Mouse (Mus musculus): ENCODE data around the gene Smchd1.
"Not testable (repeated sequence)": the region's sequence is repeated elsewhere in the genome, so short reads cannot be mapped to it uniquely, and the experiment has no call there.

Gene Smchd1

GRCm38 (mm10) chr17:71474762-71475704 is at the start of gene Smchd1:
Gene Smchd1, minus strand, starts transcription at chr17:71475343.
- DNase-seq (ENCODE audit: low spot score in 2 of 2) = peak; percentile 92 to 97

GRCm38 (mm10) chr17:71510297-71510696 is 35.2 kb upstream of the Smchd1 start:
- no peak for DNase-seq (ENCODE audit: low spot score in 2 of 2)

- DNase-seq (ENCODE audit: low spot score in 2 of 2) = no peak
Measured at GRCm38 (mm10) chr17:71506832-71507231, 31.7 kb upstream of the Smchd1 start.

DNA sequence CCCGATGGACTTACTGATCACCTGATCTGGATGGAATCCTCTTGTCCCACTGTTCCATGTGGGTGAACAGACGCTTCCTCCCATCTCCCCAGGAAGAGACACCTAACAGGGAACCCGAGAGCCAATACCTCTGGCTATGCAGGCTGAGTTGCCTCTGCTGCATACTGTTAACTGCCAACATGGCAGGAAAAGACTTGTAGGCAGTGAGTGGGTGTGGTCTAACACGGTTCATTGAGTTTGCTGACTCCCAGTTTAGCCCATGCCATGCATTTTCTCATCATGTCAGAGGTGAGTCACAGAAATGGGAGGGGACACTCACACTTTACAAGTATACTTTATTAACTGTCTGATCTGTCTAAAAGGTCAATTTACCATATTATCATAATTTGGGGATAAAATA is 20.6 kb upstream of the Smchd1 start:
- DNase-seq (ENCODE audit: low spot score in 2 of 2) = no peak

DNA sequence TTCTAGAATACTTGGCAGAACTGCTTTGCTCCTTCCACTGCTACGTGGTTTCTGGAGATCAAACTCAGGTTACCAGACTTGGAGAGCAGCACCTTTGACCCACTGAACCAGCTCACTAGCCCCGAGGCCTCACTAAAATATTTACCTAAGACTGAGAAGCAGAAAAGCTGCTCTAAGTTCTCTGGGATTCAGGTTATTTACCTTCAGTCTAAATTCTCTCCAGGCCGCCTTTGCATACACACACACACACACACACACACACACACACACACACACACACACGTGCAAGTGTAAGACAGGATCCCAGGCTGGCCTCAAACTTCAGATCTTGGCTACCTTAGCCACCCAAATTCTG is 16.2 kb upstream of the Smchd1 start:
- DNase-seq (ENCODE audit: low spot score in 2 of 2) = no peak

DNA sequence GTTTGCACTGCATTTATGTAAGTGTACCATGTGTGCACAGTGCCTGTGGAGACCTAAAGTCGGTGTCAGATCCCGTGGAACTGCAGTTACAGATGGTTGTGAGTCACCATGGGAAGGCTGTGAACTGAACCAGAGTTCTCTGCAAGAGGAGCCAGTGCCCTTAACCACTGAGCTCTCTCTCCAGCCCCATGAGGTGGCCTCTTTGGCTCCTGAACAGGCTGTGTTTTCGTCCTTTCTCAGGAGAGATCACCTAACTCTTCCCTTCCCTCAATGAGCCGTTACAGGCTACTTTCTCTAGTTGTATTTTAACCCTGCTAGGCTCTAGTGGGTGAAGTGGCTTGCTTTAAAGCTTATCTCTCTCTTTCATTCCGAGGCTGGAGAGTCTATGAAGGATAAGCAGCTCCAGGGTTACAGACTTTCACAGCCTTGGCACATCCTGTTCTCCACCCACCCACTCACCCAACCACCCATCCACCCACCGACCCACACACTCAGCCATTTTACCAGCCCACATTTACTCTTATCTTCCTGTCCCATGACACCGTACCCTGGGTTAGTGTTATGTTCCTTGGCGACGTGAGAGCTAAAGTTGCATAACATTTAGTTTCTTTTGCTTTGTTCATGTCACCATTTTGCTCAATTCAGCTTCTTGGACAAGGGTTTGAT is 15.7 kb upstream of the Smchd1 start:
- DNase-seq (ENCODE audit: low spot score in 2 of 2) = no peak

DNA sequence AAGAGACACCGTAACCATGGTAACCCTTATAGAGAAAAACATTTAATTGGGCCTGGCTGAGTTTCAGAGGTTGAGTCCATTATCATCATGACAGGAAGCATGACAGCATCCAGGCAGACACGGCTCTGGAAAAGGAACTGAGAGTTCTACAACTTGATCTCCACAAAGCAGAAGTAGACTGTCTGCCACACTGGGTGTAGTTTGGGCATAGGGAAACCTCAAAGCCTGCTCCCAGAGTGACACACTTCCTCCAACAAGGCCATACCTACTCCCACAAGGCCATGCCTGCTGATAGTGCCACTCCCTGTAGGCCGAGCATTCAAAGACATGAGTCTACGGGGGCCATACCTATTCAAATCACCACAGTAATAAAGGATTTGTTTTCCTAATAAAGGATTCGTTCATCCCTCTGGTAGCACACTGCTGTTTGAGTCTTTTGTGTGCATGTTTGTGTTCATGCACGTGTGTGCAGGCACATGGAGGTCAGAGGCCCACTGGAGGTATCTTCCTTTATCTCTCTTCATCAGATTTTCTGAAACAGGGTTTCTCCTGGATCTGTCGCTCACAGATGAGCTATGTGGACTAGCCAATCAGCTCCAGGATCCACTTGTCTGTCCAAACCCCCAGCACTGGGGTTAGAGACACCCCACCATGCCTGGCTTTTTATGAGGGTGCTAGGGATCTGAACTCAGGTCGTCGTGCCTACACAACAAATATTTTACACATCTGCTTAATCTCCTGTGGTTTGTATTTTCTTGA is 14.7 kb upstream of the Smchd1 start:
- DNase-seq (ENCODE audit: low spot score in 2 of 2) = no peak

GRCm38 (mm10) chr17:71486231-71486851 is 11.2 kb upstream of the Smchd1 start:
- peak in 1 of 2 experiments; percentile 37 for DNase-seq (ENCODE audit: low spot score in 2 of 2)

- DNase-seq (ENCODE audit: low spot score in 2 of 2) = peak; percentile 36 to 70
Measured at GRCm38 (mm10) chr17:71485791-71486230, 10.7 kb upstream of the Smchd1 start.

DNA sequence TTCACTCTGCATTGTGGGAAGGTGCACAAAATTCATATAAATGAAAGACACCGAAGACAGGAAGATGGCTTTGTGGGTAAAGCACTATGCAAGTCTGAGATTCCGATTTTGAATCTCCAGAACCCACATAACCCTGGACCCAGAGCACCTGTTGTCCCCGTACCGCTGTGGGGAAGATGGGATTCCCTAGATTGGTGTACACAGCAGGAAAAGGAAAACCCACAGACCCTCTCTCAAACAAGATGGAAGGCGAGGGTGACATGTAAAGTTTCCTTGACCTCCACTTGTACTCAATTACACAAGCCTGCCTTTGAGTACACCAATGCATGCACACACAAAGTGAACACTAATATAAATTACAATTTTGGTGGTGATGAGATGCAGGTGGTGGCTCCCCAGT is 9.6 kb upstream of the Smchd1 start:
- DNase-seq (ENCODE audit: low spot score in 2 of 2) = no peak

DNA sequence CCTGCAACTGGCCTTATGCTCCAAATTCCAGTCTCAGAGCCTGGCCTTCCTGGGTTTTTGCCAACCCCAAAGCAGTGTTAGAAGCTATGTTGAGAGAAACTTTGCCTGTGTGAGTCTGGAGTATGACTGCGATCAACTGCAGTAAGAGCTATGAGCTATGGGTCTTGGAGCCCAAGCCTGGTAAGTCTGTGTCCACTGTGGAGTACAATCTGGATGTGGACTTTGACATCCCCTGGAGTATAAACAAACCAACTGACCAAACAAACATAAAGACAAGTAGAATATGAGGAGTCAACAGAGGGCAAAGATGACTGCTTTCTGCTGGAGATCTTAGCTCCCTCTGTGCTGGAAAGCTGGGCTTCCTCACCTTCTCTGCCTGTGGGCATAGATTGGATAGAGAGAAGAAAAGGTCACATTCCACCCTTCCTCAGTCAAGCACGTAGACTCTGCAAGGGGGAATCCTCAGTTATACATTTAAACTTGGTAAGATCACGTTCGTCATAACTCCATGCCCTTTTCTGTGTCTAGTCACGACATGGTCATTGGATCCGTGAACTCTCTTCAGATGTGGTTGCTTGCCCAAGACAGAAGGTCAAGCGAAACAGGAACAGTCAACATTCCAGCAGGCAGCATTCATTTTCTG is 8.4 kb upstream of the Smchd1 start:
- DNase-seq (ENCODE audit: low spot score in 2 of 2) = no peak

DNA sequence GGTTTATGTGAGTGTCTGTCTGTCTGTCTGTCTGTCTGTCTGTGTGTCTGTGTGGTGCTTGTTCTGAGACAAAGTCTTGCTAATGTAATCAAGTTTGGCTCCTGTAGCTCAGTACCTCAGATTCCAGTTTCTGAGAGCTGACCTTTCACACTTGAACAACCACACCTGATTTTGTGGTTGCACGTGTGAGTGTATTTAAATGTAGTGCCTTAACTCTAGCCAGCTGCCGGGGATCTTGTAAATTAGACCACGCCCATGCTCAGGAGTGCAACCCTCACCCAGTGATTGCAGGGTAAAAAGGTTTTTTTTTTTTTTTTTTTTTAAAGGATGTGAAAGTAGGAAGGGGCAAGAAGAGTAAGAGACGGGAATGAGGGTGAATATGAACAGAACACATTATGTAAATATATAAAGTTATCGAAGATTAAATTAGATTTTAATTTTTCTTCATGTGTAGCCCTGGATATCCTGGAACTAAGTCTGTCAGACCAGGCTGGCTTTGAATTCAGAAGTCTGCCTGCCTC is 4.3 kb upstream of the Smchd1 start:
- peak in 1 of 2 experiments; percentile 53 for DNase-seq (ENCODE audit: low spot score in 2 of 2)

DNA sequence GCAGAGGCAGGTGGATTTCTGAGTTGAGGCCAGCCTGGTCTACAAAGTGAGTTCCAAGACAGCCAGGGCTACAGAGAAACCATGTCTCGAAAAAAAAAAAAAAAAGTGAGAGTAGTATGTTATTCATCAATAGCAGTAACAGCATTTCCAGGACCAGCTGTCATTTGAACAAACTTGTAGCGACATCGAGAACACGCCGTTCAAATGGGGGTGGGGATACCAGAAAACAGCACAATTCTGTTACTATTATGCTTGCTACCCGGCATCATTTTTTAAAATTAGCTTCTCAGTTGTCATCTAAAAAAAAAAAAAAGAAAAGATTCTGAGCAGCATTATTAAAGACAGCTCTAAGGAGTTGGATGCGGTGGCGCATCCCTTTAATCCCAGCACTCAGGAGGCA is 2.3 kb upstream of the Smchd1 start:
- no peak for DNase-seq (ENCODE audit: low spot score in 2 of 2)

GRCm38 (mm10) chr17:71476346-71477020 is 1.3 kb upstream of the Smchd1 start:
- DNase-seq (ENCODE audit: low spot score in 2 of 2) = no peak

- peak; percentile 64 to 86 for DNase-seq (ENCODE audit: low spot score in 2 of 2)
Measured at GRCm38 (mm10) chr17:71475705-71476089, 554 bp upstream of the Smchd1 start.

GRCm38 (mm10) chr17:71474128-71474527 is 1.0 kb downstream of the Smchd1 start:
- no peak for DNase-seq (ENCODE audit: low spot score in 2 of 2)

DNA sequence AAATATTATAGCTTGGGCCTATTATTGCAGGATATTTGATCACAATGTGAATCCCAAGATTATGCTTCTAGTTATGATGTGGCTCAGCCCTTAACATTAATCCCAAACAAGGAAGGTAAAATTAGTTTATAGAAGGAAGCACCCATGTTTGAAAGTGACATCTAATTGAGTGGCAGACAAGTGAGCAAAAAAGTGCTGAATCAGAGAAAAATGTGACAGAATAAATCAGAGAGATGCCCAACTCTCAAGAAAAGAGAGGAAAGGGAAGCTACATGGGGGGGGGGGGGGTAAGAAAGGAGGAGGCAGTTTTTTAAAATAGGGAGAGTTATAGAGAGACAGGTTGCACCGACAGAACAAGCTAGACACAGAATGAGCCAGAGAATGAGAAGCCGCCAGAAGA is 3.9 kb downstream of the Smchd1 start:
- no peak for DNase-seq (ENCODE audit: low spot score in 2 of 2)

- no peak for DNase-seq (ENCODE audit: low spot score in 2 of 2)
Measured at GRCm38 (mm10) chr17:71460312-71460711, 14.8 kb downstream of the Smchd1 start.

GRCm38 (mm10) chr17:71459818-71460217 is 15.3 kb downstream of the Smchd1 start, which contains the start of gene Gm4707:
Gene Gm4707, minus strand, starts transcription at chr17:71459918.
- DNase-seq (ENCODE audit: low spot score in 2 of 2) = no peak

DNA sequence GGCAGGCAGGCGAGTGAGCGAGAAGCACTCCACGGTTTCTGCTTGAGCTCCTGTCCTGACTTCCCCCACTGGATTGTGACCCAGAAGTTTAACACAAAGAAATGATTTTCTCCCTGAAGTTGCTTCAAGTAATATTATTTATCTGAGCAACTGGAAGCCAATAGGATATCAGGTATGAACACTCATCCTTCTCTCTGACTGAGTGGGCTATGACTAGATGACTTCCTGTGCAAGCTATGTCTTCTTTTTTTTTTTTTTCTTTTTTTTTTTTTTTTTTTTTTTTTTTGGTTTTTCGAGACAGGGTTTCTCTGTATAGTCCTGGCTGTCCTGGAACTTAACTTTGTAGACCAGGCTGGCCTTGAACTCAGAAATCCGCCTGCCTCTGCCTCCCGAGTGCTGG is 17.8 kb downstream of the Smchd1 start:
- not testable (repeated sequence) for DNase-seq (ENCODE audit: low spot score in 2 of 2)

Measured in spleen, postnatal 4 days (tissue).